Mouse (Mus musculus) stomach, postnatal 0 days (tissue): Measurements from ENCODE around the gene Alkbh8.

Experiments
- CTCF ChIP-seq: IDR thresholded peaks from 2 replicates; pipeline ENCODE4 v1.5.1; 2016; ENCODE audit warnings: antibody characterized with exemption, low read depth, mild to moderate bottlenecking, moderate library complexity
- EP300 ChIP-seq: optimal IDR thresholded peaks from 2 replicates; pipeline ENCODE3; 2016; ENCODE audit warnings: antibody characterized with exemption

- TF ChIP-seq CTCF (no peak), EP300 (no peak)
Observed at GRCm38 (mm10) chr9:3330319-3330718, 4.6 kb upstream of the Alkbh8 start.
